Mouse (Mus musculus) liver, embryonic 11.5 days (tissue): Measurements from ENCODE around the gene Cd33. TPM values are rescaled to one million over a fixed set of nuclear protein-coding genes. Genes with fewer than 3 reads are reported as not detected.

ENCODE experiments used
- ATAC-seq: fragments of 200-750 bp; cut with Nextera tagmentation; replicated peaks from 2 replicates; pipeline ENCODE4 v1.8.0; 2017; ENCODE audit warnings: moderate number of reproducible peaks, mild to moderate bottlenecking, moderate TSS enrichment, moderate library complexity; ENCODE audit not compliant: low FRiP score
- DNase-seq: peaks from one replicate; pipeline ENCODE4 v3.0.0-alpha.2; 2017; ENCODE audit warnings: low spot score
- H3K27ac ChIP-seq: fragments of 300-500 bp; sonication (generic); 2 replicates; pipeline ENCODE4 v1.5.1; 2014; ENCODE audit warnings: mild to moderate bottlenecking, low read depth, low read length, control low read depth
- H3K27me3 ChIP-seq: fragments of 300-500 bp; sonication (generic); replicated peaks from 2 replicates; pipeline ENCODE4 v1.6.1; 2014; ENCODE audit warnings: low read length, mixed read lengths; ENCODE audit not compliant: control insufficient read depth, insufficient read depth
- H3K36me3 ChIP-seq: fragments of 300-500 bp; sonication (generic); 2 replicates; pipeline ENCODE4 v1.6.1; 2014; ENCODE audit warnings: mild to moderate bottlenecking, low read length, moderate library complexity, mixed read lengths; ENCODE audit not compliant: control insufficient read depth, insufficient read depth
- H3K4me1 ChIP-seq: fragments of 300-500 bp; sonication (generic); replicated peaks from 2 replicates; pipeline ENCODE4 v1.6.1; 2014; ENCODE audit warnings: low read length, mixed read lengths; ENCODE audit not compliant: control insufficient read depth, insufficient read depth
- H3K4me2 ChIP-seq: fragments of 300-500 bp; sonication (generic); 2 replicates; pipeline ENCODE4 v1.6.1; 2014; ENCODE audit warnings: mild to moderate bottlenecking, control low read depth, moderate library complexity
- H3K4me3 ChIP-seq: fragments of 300-500 bp; sonication (generic); 2 replicates; pipeline ENCODE4 v1.5.1; 2014; ENCODE audit warnings: low read depth, low read length, control low read depth
- H3K9ac ChIP-seq: fragments of 300-500 bp; sonication (generic); 2 replicates; pipeline ENCODE4 v1.6.1; 2014; ENCODE audit warnings: low read depth, low read length, control low read depth
- H3K9me3 ChIP-seq: fragments of 300-500 bp; sonication (generic); 2 replicates; pipeline ENCODE4 v1.6.1; 2016; ENCODE audit warnings: low read length, inconsistent platforms, mixed read lengths; ENCODE audit not compliant: control insufficient read depth
- WGBS: fragments of 180-500 bp; shearing (Covaris S2); extraction: QIAGEN DNeasy Blood & Tissue Kit; methylation state at CpG from one replicate; pipeline ENCODE4 v1.1.7; 2014; 5-methylcytosine and 5-hydroxymethylcytosine counted together
- polyA plus RNA-seq: library from polyadenylated mRNA; unstranded; fragments of >200 nt; fragmentation: Nextera tagmentation; extraction: Ambion mirVana; gene quantifications from 2 replicates; pipeline ENCODE4 v1.2.1, GENCODE M21; 2014

The Cd33 gene
- polyA plus RNA-seq, 1 experiment from 2014 or later: 1.6 TPM

DNA sequence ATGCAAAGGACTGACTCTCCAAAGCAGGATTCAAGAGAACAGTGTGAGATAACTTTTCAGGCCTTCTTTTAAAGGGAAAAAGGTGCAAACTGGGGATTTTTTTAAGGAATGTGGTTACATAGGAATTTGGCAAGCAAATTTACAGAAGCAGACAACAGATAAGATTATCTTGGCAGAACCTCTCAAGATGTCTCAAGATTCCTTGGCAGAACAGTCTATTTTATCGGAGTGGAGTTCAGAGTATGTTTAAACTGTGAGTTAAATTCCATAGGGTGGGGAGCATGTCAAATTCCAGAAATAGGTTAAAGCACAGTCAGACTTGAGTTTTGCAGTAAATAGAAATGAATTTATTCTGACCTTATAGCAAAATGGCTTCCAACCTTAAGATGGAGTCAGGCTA, 12.7 kb upstream of the Cd33 start:
- Histone ChIP-seq H3K4me1 (no peaks in the 10 kb centered on the region), H3K27me3 (no peaks in the 10 kb centered on the region), H3K27ac (no peak overlapping the region), H3K36me3 (no peaks in the 10 kb centered on the region), H3K4me2 (no peak overlapping the region), H3K4me3 (no peak overlapping the region), H3K9ac (no peak overlapping the region), H3K9me3 (no peaks in the 10 kb centered on the region)
- 61% methylated on average over 1 of the region's 1 CpGs for WGBS
- DNase-seq (no peak), ATAC-seq (no peak)

DNA sequence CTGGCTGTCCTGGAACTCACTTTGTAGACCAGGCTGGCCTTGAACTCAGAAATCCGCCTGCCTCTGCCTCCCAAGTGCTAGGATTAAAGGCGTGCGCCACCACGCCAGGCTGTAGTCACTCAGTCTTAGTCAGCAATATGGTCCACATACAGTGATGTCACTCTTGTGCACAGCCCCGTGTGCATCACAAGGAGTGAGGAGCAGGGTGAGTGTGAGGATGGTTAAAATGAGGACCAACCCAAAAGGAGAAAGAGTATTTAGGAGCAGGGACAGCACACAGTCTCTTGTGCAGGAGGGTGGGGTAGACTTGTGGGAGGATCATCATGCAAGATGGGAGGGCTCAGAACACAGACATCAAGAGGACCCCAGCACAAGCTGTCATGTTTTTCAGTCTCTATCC, 11.1 kb upstream of the Cd33 start:
- no peak for ATAC-seq
- H3K27me3 ChIP-seq: no peaks in the 10 kb centered on the region
- no peak for DNase-seq
- no peak overlapping the region for H3K4me2 ChIP-seq
- no peak overlapping the region for H3K27ac ChIP-seq
- H3K9ac ChIP-seq: no peak overlapping the region
- no peaks in the 10 kb centered on the region for H3K36me3 ChIP-seq
- WGBS: 83% methylated on average over 5 of the region's 5 CpGs
- no peaks in the 10 kb centered on the region for H3K4me1 ChIP-seq
- H3K9me3 ChIP-seq: no peaks in the 10 kb centered on the region
- no peak overlapping the region for H3K4me3 ChIP-seq

DNA sequence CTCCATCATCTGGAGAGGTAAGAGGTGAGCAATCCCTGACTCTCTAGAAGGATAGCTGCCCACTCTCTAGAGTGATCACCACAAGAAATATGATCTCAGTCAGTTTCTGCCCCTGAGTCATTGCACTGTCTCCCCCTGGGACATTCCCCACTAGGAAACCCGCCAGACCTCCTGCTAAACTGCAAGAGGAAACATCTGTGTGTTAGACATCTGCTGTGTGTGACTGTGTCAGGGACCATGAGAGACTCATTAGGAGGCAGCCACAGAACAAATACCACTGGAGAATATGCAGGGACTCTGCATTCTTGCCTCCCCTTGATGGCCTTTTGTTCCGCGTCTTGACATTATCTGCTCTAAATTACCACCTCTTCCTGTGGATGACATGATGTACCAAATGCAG, 10.3 kb upstream of the Cd33 start:
- 36% methylated on average over 3 of the region's 3 CpGs for WGBS
- H3K4me1 ChIP-seq: no peaks in the 10 kb centered on the region
- H3K4me2 ChIP-seq: no peak overlapping the region
- DNase-seq: no peak
- H3K27ac ChIP-seq: no peak overlapping the region
- ATAC-seq: no peak
- no peak overlapping the region for H3K9ac ChIP-seq
- H3K4me3 ChIP-seq: no peak overlapping the region
- H3K36me3 ChIP-seq: no peaks in the 10 kb centered on the region
- no peaks in the 10 kb centered on the region for H3K9me3 ChIP-seq
- H3K27me3 ChIP-seq: no peaks in the 10 kb centered on the region

DNA sequence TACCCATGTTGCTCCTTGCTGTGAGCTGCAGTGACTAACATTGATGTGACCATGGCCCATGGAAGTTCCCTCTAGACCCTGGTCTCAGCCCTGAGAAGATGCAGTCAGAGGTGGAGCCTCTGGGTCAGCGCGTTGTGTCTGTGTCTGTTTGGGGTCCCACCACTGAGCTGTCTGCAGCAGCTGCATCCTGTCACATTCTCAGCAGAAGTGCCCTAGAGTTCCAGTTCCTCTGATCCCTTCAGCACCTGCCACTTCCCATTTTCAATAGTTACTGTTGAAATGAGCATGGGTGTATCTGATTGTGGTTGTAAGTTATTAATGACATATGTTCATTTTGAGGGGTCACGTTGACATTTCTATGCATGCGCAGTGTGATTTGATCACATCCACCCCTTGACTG, 8.9 kb upstream of the Cd33 start:
- no peak for DNase-seq
- Histone ChIP-seq H3K9ac (no peak overlapping the region), H3K4me3 (no peak overlapping the region), H3K4me1 (no peaks in the 10 kb centered on the region), H3K9me3 (no peaks in the 10 kb centered on the region), H3K36me3 (no peaks in the 10 kb centered on the region), H3K27me3 (no peaks in the 10 kb centered on the region), H3K27ac (no peak overlapping the region), H3K4me2 (no peak overlapping the region)
- 69% methylated on average over 4 of the region's 4 CpGs for WGBS
- ATAC-seq: no peak

GRCm38 (mm10) chr7:43548206-43548605, 4.0 kb upstream of the Cd33 start:
- H3K4me1 ChIP-seq: no peaks in the 10 kb centered on the region
- H3K4me3 ChIP-seq: no peak overlapping the region
- ATAC-seq (no peak), DNase-seq (no peak)
- no peaks in the 10 kb centered on the region for H3K9me3 ChIP-seq
- H3K4me2 ChIP-seq: no peak overlapping the region
- no peak overlapping the region for H3K9ac ChIP-seq
- no peaks in the 10 kb centered on the region for H3K36me3 ChIP-seq
- no peaks in the 10 kb centered on the region for H3K27me3 ChIP-seq
- H3K27ac ChIP-seq: no peak overlapping the region
- 63% methylated on average over 4 of the region's 4 CpGs for WGBS

GRCm38 (mm10) chr7:43547666-43548065, 3.4 kb upstream of the Cd33 start:
- Histone ChIP-seq H3K36me3 (no peaks in the 10 kb centered on the region), H3K4me2 (no peak overlapping the region), H3K4me1 (no peaks in the 10 kb centered on the region), H3K27ac (no peak overlapping the region), H3K9me3 (no peaks in the 10 kb centered on the region), H3K9ac (no peak overlapping the region), H3K27me3 (no peaks in the 10 kb centered on the region), H3K4me3 (no peak overlapping the region)
- no peak for DNase-seq
- WGBS: 37% methylated on average over 5 of the region's 5 CpGs
- no peak for ATAC-seq

DNA sequence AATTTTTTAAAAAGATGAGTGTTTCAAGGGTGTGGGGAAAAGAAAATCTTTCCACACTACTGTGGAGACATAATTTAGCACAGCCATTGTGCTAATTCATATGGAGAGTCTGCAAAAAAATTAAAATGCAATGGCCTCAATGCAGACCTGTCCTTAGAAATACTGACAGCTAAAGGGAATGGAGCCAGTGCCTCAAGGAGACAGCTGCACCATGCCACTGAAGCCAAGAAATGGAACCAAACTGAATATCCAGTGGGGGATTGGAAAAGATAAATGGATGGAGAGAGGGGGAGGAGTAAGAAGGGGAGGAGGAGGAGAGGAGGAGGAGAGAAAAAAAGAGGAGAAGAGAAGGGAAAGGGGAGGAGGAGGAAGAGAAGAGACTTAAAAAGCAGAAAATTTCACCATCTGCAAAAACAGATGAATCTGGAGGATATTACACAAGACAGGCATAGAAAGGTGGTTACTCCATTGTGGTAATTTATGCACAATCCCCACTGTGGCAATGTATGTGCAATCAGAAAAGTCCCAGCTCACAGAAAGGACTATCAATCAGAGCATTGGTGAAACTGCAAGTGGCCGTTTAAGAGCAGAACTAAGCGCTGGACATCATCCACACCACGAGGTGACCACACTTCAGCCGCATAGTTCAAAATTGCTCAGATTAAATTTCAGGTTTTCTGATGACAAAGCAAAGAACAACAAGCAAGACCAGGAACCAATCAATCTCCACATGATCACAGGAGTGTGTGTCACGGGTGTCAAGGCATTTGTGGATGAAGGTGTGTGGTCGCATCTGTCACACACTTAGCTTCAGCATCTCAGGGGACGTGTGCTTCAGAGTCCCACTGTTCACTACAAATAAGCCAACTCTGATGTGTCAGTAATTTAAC, 1.7 kb upstream of the Cd33 start:
- H3K4me3 ChIP-seq: no peak overlapping the region
- no peak overlapping the region for H3K9ac ChIP-seq
- WGBS: 57% methylated on average over 7 of the region's 7 CpGs
- DNase-seq (no peak), ATAC-seq (no peak)
- H3K27me3 ChIP-seq: no peaks in the 10 kb centered on the region
- no peaks in the 10 kb centered on the region for H3K4me1 ChIP-seq
- H3K27ac ChIP-seq: no peak overlapping the region
- no peaks in the 10 kb centered on the region for H3K36me3 ChIP-seq
- H3K9me3 ChIP-seq: no peaks in the 10 kb centered on the region
- no peak overlapping the region for H3K4me2 ChIP-seq

DNA sequence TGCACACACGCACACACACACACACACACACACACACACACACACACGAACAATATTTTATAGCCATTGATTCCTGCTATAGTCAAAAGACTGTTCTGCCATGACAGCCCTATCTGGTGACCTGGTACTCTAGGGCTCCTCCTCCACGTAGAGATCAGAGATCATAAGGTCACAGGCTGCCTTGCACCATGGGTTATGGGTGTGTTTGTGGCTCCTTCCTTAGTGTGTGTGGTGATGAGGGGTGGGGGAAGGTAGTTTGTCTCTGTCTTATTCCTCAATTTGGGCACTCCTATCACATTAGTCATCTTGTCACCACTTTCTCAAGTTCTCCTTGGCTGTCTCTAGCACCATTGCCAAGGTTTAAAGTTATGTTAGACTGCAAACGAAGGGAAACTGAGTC, 5.7 kb downstream of the Cd33 start:
- H3K9ac ChIP-seq: no peak overlapping the region
- no peak overlapping the region for H3K27ac ChIP-seq
- 50% methylated on average over 4 of the region's 4 CpGs for WGBS
- no peak for ATAC-seq
- H3K4me3 ChIP-seq: no peak overlapping the region
- no peaks in the 10 kb centered on the region for H3K4me1 ChIP-seq
- H3K4me2 ChIP-seq: no peak overlapping the region
- no peaks in the 10 kb centered on the region for H3K9me3 ChIP-seq
- no peaks in the 10 kb centered on the region for H3K36me3 ChIP-seq
- H3K27me3 ChIP-seq: no peaks in the 10 kb centered on the region
- DNase-seq: no peak

DNA sequence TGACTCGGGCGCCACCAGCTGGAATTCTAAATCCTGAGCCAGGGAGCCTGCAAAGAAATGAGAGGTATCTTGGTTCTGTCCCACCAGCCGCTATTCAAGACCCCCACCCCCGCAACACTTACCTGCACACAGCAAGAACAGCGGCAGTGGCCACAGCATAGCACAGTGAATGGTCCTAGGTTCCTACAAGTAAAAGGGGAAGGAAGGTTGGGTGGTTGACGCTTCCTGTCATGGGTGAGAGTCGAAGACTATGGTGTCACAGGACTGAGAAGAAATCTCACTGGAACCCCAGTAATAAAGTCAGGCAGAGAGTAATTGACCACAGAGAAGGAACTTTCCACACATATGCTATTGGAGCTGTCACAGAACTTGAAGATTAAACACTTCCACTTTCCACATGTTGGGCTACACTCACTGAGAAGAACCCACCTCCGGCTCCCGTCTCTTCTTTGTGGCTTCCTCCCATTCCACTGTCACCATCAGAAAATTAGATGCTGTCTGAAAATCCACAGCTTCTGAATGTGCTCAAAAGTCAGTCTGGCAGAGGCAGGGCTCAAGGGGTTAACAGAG, 11.2 kb downstream of the Cd33 start:
- H3K27ac ChIP-seq: no peak overlapping the region
- ATAC-seq (no peak), DNase-seq (no peak)

More for the DNA sequence above, 11.2 kb downstream of the Cd33 start:
- no peak overlapping the region for H3K9ac ChIP-seq
- H3K9me3 ChIP-seq: no peaks in the 10 kb centered on the region
- H3K27me3 ChIP-seq: no peaks in the 10 kb centered on the region
- no peak overlapping the region for H3K4me3 ChIP-seq
- 54% methylated on average over 9 of the region's 9 CpGs for WGBS
- no peaks in the 10 kb centered on the region for H3K4me1 ChIP-seq
- H3K4me2 ChIP-seq: no peak overlapping the region
- no peaks in the 10 kb centered on the region for H3K36me3 ChIP-seq
